Mouse (Mus musculus) heart, embryonic 16.5 days (tissue): ENCODE results near the gene Fry. TPM values are rescaled to one million over a fixed set of nuclear protein-coding genes. Genes with fewer than 3 reads are reported as not detected.

ENCODE experiments used
- ATAC-seq: fragments of 200-750 bp; cut with Nextera tagmentation; replicated peaks from 2 replicates; pipeline ENCODE4 v1.8.0; 2017; ENCODE audit warnings: moderate number of reproducible peaks; ENCODE audit not compliant: insufficient read depth, low FRiP score; ENCODE audit errors: extremely low read depth
- H3K27ac ChIP-seq: fragments of 300-500 bp; sonication (generic); 2 replicates; pipeline ENCODE4 v1.5.1; 2014; ENCODE audit warnings: mild to moderate bottlenecking, low read length, control low read depth, moderate library complexity
- H3K27me3 ChIP-seq: fragments of 300-500 bp; sonication (generic); 2 replicates; pipeline ENCODE4 v1.6.1; 2014; ENCODE audit warnings: low read length, mixed read lengths; ENCODE audit not compliant: control insufficient read depth, insufficient read depth
- H3K36me3 ChIP-seq: fragments of 300-500 bp; sonication (generic); 2 replicates; pipeline ENCODE4 v1.6.1; 2014; ENCODE audit not compliant: control insufficient read depth, insufficient read depth
- H3K4me1 ChIP-seq: fragments of 300-500 bp; sonication (generic); 2 replicates; pipeline ENCODE4 v1.6.1; 2014; ENCODE audit warnings: low read length, mixed read lengths; ENCODE audit not compliant: control insufficient read depth, insufficient read depth
- H3K4me2 ChIP-seq: fragments of 300-500 bp; sonication (generic); 2 replicates; pipeline ENCODE4 v1.6.1; 2014; ENCODE audit warnings: low read depth, mild to moderate bottlenecking, control low read depth, low read length
- H3K4me3 ChIP-seq: fragments of 300-500 bp; sonication (generic); 2 replicates; pipeline ENCODE4 v1.5.1; 2014; ENCODE audit warnings: mild to moderate bottlenecking, control low read depth, low read length
- H3K9ac ChIP-seq: fragments of 300-500 bp; sonication (generic); 2 replicates; pipeline ENCODE4 v1.6.1; 2014; ENCODE audit warnings: low read length, control low read depth
- H3K9me3 ChIP-seq: fragments of 300-500 bp; sonication (generic); replicated peaks from 2 replicates; pipeline ENCODE4 v1.6.1; 2016; ENCODE audit warnings: low read length; ENCODE audit not compliant: control insufficient read depth
- WGBS: fragments of 180-500 bp; shearing (Covaris S2); extraction: QIAGEN DNeasy Blood & Tissue Kit; methylation state at CpG from one replicate; pipeline ENCODE4 v1.1.7; 2014; 5-methylcytosine and 5-hydroxymethylcytosine counted together
- polyA plus RNA-seq: library from polyadenylated mRNA; unstranded; fragments of >200 nt; fragmentation: Nextera tagmentation; extraction: Ambion mirVana; gene quantifications from 2 replicates; pipeline ENCODE4 v1.2.1, GENCODE M21; 2015

Gene Fry
- polyA plus RNA-seq, 1 experiment from 2014 or later, result 32.6 TPM

DNA sequence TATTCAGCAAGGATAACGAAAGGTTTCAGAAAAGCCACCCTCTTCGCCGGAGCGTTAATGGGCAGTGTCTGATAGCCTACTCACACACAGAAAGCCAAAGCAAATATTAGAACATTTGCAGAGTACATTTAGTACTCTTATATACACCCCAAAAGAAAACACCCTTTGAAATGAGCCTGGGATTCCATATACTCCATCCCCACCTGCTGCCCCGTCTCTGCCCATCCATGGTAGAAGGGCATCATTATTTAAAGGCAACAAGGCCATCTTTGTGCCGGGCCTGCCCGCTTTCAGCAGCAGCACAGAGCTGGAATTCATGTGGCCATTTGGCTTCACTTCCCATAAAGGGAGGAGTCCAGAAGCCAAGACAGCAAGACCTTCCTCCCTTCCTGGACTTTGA is 219.3 kb downstream of the Fry start:
- Histone ChIP-seq H3K9ac (no peak overlapping the region), H3K36me3 (peaks cover 14% of the 10 kb centered on the region), H3K4me3 (no peak overlapping the region), H3K27me3 (no peaks in the 10 kb centered on the region), H3K4me1 (peaks cover 24% of the 10 kb centered on the region), H3K9me3 (0 out of 2 replicates have a peak, but pooled peaks cover 2% of the 10 kb centered on the region), H3K4me2 (no peak overlapping the region), H3K27ac (no peak overlapping the region)
- WGBS, result 83% methylated on average over 7 of the region's 7 CpGs
- ATAC-seq, result no peak

DNA sequence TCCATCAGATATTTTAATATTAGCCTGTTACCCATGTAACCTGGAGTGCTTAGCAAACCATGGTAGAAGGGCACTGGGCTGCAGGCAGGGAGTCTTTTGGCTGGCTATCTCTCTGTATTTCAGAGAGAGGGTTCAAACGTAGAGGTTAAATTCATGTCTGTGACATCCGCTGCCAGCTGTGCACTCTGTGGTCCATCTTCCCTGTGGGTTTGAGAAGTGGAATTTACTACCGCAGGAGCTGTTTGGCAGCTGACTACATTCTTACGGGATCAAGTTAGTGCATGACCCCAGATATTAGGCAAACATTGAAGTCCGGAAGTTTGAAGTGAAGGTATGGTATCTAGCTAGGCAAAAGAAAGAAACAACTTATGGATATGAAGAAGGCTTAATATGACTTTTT is 222.5 kb downstream of the Fry start:
- Histone ChIP-seq H3K27me3 (no peaks in the 10 kb centered on the region), H3K36me3 (peaks cover 16% of the 10 kb centered on the region), H3K4me2 (no peak overlapping the region), H3K9me3 (0 out of 2 replicates have a peak, but pooled peaks cover 2% of the 10 kb centered on the region), H3K9ac (no peak overlapping the region), H3K27ac (no peak overlapping the region), H3K4me3 (no peak overlapping the region), H3K4me1 (peaks cover 16% of the 10 kb centered on the region)
- 35% methylated on average over 5 of the region's 5 CpGs for WGBS
- ATAC-seq, result no peak

DNA sequence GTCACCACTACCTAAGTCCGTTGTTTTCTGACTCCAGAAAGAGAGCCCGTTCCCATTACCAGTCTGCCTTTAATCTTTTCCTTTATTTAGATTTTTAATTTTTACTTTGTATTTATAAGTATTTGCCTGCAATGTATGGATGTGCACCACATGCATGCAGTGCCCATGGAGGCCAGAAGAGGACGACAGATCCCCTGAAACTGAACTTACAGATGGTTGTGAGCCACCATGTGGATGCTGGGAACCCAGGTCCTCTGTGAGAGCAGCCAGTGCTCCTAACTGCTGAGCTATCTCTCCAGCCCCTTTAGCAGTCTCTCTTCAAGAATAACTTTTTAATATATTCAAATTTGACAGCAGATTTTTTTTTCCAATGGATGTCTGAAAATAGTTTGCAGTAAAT is 223.7 kb downstream of the Fry start:
- H3K9ac ChIP-seq, result no peak overlapping the region

DNA sequence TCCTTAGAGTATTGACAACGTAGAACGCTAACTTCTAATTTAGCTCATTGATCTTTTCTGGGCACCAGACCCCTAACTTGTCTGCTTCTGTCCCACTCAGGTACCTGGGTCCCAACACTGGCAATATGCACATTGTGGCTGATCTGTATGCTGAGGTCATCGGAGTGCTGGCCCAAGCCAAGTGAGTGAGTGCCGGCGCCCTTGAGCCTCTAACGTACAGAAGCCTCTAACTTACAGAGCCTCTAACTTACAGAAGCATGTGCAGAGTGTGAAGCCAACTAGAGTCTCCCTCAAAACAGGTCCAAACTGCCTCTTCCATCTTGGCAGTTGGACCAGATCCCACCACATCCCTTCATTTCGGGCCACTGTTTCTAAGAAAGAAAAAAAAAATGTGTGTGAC is 227.5 kb downstream of the Fry start:
- H3K9me3 ChIP-seq, result peaks cover 6% of the 10 kb centered on the region
- H3K27ac ChIP-seq, result peak overlapping the region; percentile 70
- H3K4me2 ChIP-seq, result no peak overlapping the region
- H3K27me3 ChIP-seq, result no peaks in the 10 kb centered on the region
- no peak overlapping the region for H3K9ac ChIP-seq
- H3K4me1 ChIP-seq, result peaks cover 17% of the 10 kb centered on the region
- no peak for ATAC-seq
- no peak overlapping the region for H3K4me3 ChIP-seq
- H3K36me3 ChIP-seq, result peaks cover 31% of the 10 kb centered on the region
- 61% methylated on average over 7 of the region's 7 CpGs for WGBS

More for the DNA sequence above, 223.7 kb downstream of the Fry start:
- Histone ChIP-seq H3K27ac (no peak overlapping the region), H3K27me3 (no peaks in the 10 kb centered on the region), H3K4me1 (peaks cover 22% of the 10 kb centered on the region), H3K9me3 (0 out of 2 replicates have a peak, but pooled peaks cover 6% of the 10 kb centered on the region), H3K4me3 (no peak overlapping the region), H3K4me2 (no peak overlapping the region), H3K36me3 (peaks cover 16% of the 10 kb centered on the region)
- WGBS, result 86% methylated on average over 3 of the region's 3 CpGs
- no peak for ATAC-seq

DNA sequence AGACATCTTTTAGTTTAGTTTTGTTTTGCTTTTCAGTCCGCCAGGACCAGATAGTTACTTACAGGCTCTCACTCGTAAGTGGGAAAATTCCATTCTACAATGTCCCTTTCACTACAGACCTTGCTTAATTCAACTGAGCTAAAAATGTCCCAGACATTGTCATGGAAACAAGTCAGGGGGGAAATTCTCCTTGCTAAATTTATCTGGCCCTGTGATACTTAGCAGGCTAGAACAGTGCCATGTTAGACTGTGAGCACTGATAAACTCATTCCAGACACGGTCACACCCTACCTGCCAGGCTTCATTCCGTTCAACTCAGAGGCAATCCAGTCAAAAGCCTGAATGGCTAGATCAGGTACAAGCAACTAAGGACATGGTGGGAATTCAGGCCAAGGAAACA is 227.9 kb downstream of the Fry start:
- Histone ChIP-seq H3K4me2 (peak overlapping the region; percentile 10), H3K36me3 (peaks cover 31% of the 10 kb centered on the region), H3K27ac (peak overlapping the region; percentile 70), H3K4me3 (no peak overlapping the region), H3K9me3 (peaks cover 6% of the 10 kb centered on the region), H3K4me1 (peaks cover 13% of the 10 kb centered on the region), H3K9ac (no peak overlapping the region), H3K27me3 (no peaks in the 10 kb centered on the region)
- WGBS, result 26% methylated on average over 4 of the region's 4 CpGs
- peak; percentile 90 for ATAC-seq

DNA sequence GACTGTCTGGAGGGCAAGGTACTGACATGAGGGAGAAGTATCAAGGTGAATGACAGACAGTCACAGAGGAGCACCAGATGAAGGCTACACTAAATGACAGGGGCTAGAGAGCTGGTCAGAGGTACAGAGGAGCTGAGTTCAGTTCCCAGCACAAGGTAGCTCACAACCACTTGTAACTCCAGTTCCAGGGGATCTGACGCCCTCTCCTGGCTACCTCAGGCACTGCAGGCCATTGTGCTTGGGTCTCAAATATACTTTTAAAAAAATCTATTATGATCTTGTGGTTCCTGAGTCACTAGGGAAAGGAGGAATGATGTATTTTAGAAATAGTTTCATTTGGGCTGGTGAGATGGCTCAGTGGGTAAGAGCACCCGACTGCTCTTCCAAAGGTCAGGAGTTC is 229.4 kb downstream of the Fry start:
- Histone ChIP-seq H3K27ac (no peak overlapping the region), H3K36me3 (peaks cover 21% of the 10 kb centered on the region), H3K9ac (no peak overlapping the region), H3K4me1 (peaks cover 13% of the 10 kb centered on the region), H3K4me2 (no peak overlapping the region), H3K4me3 (no peak overlapping the region), H3K9me3 (peaks cover 6% of the 10 kb centered on the region), H3K27me3 (no peaks in the 10 kb centered on the region)
- 96% methylated on average over 2 of the region's 2 CpGs for WGBS
- no peak for ATAC-seq

DNA sequence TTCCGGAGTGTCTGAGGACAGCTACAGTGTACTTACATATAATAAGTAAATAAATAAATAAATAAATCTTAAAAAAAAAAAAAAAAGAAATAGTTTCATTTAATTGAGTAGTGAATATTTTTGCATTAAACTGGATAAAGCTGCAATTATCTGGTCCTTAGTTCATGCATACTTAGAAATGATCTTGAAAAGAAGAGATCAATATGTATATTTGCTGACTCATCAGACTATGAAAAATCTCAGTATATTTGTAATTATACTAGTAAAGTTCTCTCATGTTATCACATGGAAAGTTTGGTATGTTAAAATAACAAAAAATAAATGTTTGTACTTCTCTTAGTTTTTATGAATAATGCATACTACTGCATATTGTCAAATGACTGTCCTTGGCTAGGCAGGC is 229.9 kb downstream of the Fry start:
- no peak overlapping the region for H3K4me3 ChIP-seq
- peaks cover 21% of the 10 kb centered on the region for H3K36me3 ChIP-seq
- no peak overlapping the region for H3K9ac ChIP-seq
- peaks cover 13% of the 10 kb centered on the region for H3K4me1 ChIP-seq
- WGBS, result no CpG with 5 or more reads among the region's 1 CpGs
- no peak for ATAC-seq
- H3K27ac ChIP-seq, result no peak overlapping the region
- no peak overlapping the region for H3K4me2 ChIP-seq
- peaks cover 6% of the 10 kb centered on the region for H3K9me3 ChIP-seq
- no peaks in the 10 kb centered on the region for H3K27me3 ChIP-seq

DNA sequence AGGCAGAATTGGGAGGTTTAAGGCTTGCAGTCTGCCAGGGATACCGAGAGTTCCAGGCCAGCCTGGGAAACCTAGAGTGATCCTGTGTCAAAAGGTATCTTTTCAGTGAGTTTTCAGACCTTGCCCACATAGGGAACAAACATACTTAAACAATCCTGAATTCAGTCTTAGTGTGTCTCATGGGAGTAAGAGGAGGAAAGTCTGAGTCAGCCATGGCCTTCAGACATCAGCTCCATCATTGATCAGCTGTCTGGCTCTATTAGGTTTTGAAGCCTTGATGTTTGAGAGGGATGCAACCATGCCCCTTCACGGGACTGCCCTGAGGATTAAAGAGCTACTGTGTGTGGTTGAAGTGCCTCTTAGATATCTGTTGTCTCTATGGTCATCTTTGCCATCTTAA is 232.7 kb downstream of the Fry start:
- H3K27ac ChIP-seq, result no peak overlapping the region
- H3K4me2 ChIP-seq, result no peak overlapping the region
- no peak for ATAC-seq
- no peak overlapping the region for H3K9ac ChIP-seq
- 79% methylated on average over 2 of the region's 2 CpGs for WGBS
- H3K4me3 ChIP-seq, result no peak overlapping the region
- H3K9me3 ChIP-seq, result peaks cover 6% of the 10 kb centered on the region
- peaks cover 34% of the 10 kb centered on the region for H3K36me3 ChIP-seq
- H3K4me1 ChIP-seq, result peaks cover 7% of the 10 kb centered on the region
- no peaks in the 10 kb centered on the region for H3K27me3 ChIP-seq

DNA sequence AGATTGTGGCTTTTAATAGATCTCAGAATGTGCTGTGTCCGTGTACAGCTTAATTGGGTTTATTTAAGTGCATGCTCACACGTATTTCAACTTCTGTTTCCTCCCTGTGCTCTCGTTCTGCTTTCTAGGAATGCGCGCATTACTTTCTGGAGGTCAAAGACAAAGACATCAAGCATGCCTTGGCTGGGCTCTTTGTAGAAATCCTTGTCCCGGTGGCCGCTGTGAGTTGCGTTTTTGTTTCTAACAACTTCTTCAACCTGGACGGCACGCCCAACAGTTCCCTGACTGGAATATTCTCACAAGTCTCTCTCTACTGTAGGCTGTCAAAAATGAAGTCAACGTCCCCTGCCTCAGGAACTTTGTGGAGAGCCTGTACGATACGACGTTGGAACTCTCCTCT is 240.2 kb downstream of the Fry start:
- H3K4me2 ChIP-seq, result no peak overlapping the region
- H3K27ac ChIP-seq, result no peak overlapping the region
- 75% methylated on average over 14 of the region's 14 CpGs for WGBS
- peaks cover 42% of the 10 kb centered on the region for H3K36me3 ChIP-seq
- no peaks in the 10 kb centered on the region for H3K9me3 ChIP-seq
- H3K9ac ChIP-seq, result no peak overlapping the region
- ATAC-seq, result no peak
- peaks cover 3% of the 10 kb centered on the region; the same call in 1 of the 2 replicates for H3K4me1 ChIP-seq
- H3K4me3 ChIP-seq, result no peak overlapping the region
- no peaks in the 10 kb centered on the region for H3K27me3 ChIP-seq
